Mouse (Mus musculus): ENCODE results near the gene Mfsd14a. TPM values are rescaled to one million over a fixed set of nuclear protein-coding genes. Genes with fewer than 3 reads are reported as not detected.
A peak's percentile ranks its signal among the peaks of the same experiment; 100 is the strongest.
"Not testable (repeated sequence)": the region's sequence is repeated elsewhere in the genome, so short reads cannot be mapped to it uniquely, and the experiment has no call there.

Gene Mfsd14a
- 10 to 100 TPM; 51.6 to 64.6 TPM for total RNA-seq (2021)
- long read RNA-seq, experiment 1, transcript Mfsd14a-201 (12 exons, 2,782 nt) = major isoform, 92 of 101 reads
- long read RNA-seq, experiment 1, partial matches to known transcripts = 3 of 101 reads
- long read RNA-seq, experiment 1, other reads (novel, unspliced or antisense) = 6 of 101 reads
- long read RNA-seq, experiment 2, transcript Mfsd14a-201 (12 exons, 2,782 nt) = major isoform, 220 of 251 reads
- long read RNA-seq, experiment 2, partial matches to known transcripts = 11 of 251 reads
- long read RNA-seq, experiment 2, other reads (novel, unspliced or antisense) = 20 of 251 reads

GRCm38 (mm10) chr3:116662463-116662863, at the start of gene Mfsd14a:
TSS of gene Mfsd14a (minus strand) at chr3:116662677.
- peak; percentile 100 for DNase-seq (ENCODE audit: low spot score in 2 of 2)

- peak; percentile 82 to 84 for DNase-seq (ENCODE audit: low spot score in 2 of 2)
Measured at GRCm38 (mm10) chr3:116711624-116712435, 49.4 kb upstream of the Mfsd14a start.

- DNase-seq (ENCODE audit: low spot score in 2 of 2) = no peak
Measured at GRCm38 (mm10) chr3:116710941-116711340, 48.5 kb upstream of the Mfsd14a start.

- no peak for DNase-seq (ENCODE audit: low spot score in 2 of 2)
Measured at GRCm38 (mm10) chr3:116705637-116706204, 43.2 kb upstream of the Mfsd14a start.

- DNase-seq (ENCODE audit: low spot score in 2 of 2) = no peak
Measured at GRCm38 (mm10) chr3:116703835-116704234, 41.4 kb upstream of the Mfsd14a start.

GRCm38 (mm10) chr3:116702647-116703272, 40.3 kb upstream of the Mfsd14a start:
- DNase-seq (ENCODE audit: low spot score in 2 of 2) = no peak

- no peak for DNase-seq (ENCODE audit: low spot score in 2 of 2)
Measured at GRCm38 (mm10) chr3:116701601-116702000, 39.1 kb upstream of the Mfsd14a start.

GRCm38 (mm10) chr3:116698786-116699185, 36.3 kb upstream of the Mfsd14a start:
- DNase-seq (ENCODE audit: low spot score in 2 of 2) = no peak

GRCm38 (mm10) chr3:116695666-116695985, 33.1 kb upstream of the Mfsd14a start:
- no peak for DNase-seq (ENCODE audit: low spot score in 2 of 2)

GRCm38 (mm10) chr3:116694955-116695665, 32.6 kb upstream of the Mfsd14a start:
- no peak for DNase-seq (ENCODE audit: low spot score in 2 of 2)

- DNase-seq (ENCODE audit: low spot score in 2 of 2) = no peak
Measured at GRCm38 (mm10) chr3:116694312-116694711, 31.8 kb upstream of the Mfsd14a start.

GRCm38 (mm10) chr3:116681160-116681559, 18.7 kb upstream of the Mfsd14a start, which contains the start of gene Gm43191:
TSS of gene Gm43191 (minus strand) at chr3:116681260.
- no peak for DNase-seq (ENCODE audit: low spot score in 2 of 2)

GRCm38 (mm10) chr3:116664281-116664680, 1.8 kb upstream of the Mfsd14a start:
- not testable (repeated sequence) for DNase-seq (ENCODE audit: low spot score in 2 of 2)

- no peak for DNase-seq (ENCODE audit: low spot score in 2 of 2)
Measured at GRCm38 (mm10) chr3:116661870-116662414, 535 bp downstream of the Mfsd14a start.

- DNase-seq (ENCODE audit: low spot score in 2 of 2) = no peak
Measured at GRCm38 (mm10) chr3:116661288-116661869, 1.1 kb downstream of the Mfsd14a start.

GRCm38 (mm10) chr3:116659856-116660430, 2.5 kb downstream of the Mfsd14a start:
- DNase-seq (ENCODE audit: low spot score in 2 of 2) = no peak

- DNase-seq (ENCODE audit: low spot score in 2 of 2) = no peak
Measured at GRCm38 (mm10) chr3:116658928-116659565, 3.4 kb downstream of the Mfsd14a start.

- DNase-seq (ENCODE audit: low spot score in 2 of 2) = no peak
Measured at GRCm38 (mm10) chr3:116656184-116656965, 6.1 kb downstream of the Mfsd14a start.

Measured in adrenal gland, adult 18-20 months (tissue).